Mouse (Mus musculus) left cerebral cortex, adult 2 months (tissue): ENCODE measurements around the gene Ctnna3. TPM values are rescaled to one million over a fixed set of nuclear protein-coding genes. Genes with fewer than 3 reads are reported as not detected.

Experiments used
- DNase-seq, 2 experiments: peaks; one replicate each; pipeline ENCODE4 v3.0.0; 2021 to 2022; ENCODE audit warnings: low spot score in 2 of 2, mixed read lengths in 1 of 2; ENCODE audit errors: extremely low spot score in 1 of 2
- H3K27ac ChIP-seq: fragments of 200-600 bp; 2 replicates; pipeline ENCODE4 v1.8.1; 2022
- H3K4me3 ChIP-seq: fragments of 200-600 bp; 2 replicates; pipeline ENCODE4 v1.8.1; 2022
- CTCF ChIP-seq: fragments of 200-600 bp; IDR thresholded peaks from 2 replicates; pipeline ENCODE4 v1.8.1; 2022; ENCODE audit warnings: antibody characterized with exemption, mild to moderate bottlenecking, moderate library complexity
- intact Hi-C: fragments of 180-260 bp; cut with DNase I; formaldehyde crosslinking; loops from one replicate; pipeline ENCODE4 v1.15.1; 2025
- total RNA-seq, 2 experiments: library from RNA; stranded (reverse); gene quantifications; 2 replicates each; pipeline ENCODE4 v1.2.3; 2021

Ctnna3 gene
- total RNA-seq, 2 experiments from 2014 or later, result 2.1 to 2.2 TPM

DNA sequence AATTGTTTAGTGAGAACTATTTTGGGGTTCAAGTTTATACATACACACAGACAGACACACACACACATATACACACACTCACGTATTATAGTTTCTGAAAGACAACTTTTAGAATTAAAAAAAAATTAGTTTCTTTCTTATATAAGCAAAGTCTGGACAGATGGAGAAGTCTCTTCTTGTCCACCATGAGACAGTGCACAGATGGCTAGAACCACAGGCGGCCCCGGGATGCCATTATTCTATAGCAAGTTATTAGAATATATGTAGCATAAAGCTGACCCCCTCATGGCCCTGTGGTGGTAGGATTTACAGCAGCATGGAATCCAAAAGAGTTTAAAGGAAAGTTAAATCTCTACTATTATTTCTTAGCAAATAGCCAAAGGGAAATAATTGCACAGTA, 223.7 kb downstream of the Ctnna3 start:
- intact Hi-C loops, result no loop called here
- no peak for TF ChIP-seq CTCF
- DNase-seq, result no peak
- H3K27ac ChIP-seq, result no peak overlapping the region
- no peak overlapping the region for H3K4me3 ChIP-seq

DNA sequence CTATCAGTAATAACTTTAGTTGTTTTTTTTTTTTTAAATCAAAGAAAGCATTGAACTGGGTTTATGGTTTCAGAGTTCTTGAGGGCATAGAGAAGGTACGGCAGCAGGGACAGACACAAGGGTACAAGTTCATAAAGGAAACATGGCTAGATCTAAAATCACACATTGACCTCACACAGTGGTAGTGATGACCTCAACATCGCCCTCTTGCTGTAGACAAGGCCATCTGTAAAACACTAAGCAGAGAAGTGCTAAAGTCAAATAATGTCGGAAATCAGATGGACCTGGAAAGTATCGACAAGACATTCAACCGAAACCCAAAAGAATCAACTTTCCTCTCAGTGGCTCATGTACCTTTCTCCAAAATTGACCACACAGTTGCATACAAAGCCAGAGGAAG, 224.7 kb downstream of the Ctnna3 start:
- TF ChIP-seq CTCF, result no peak
- intact Hi-C loops, result no loop called here
- Histone ChIP-seq H3K27ac (no peak overlapping the region), H3K4me3 (no peak overlapping the region)
- no peak for DNase-seq

- H3K27ac ChIP-seq, result no peak overlapping the region
- intact Hi-C loops, result no loop called here
- no peak overlapping the region for H3K4me3 ChIP-seq
- DNase-seq, result no peak
- TF ChIP-seq CTCF, result no peak
These were observed 246.4 kb downstream of the Ctnna3 start for GRCm38 (mm10) chr10:63676343-63676742.

GRCm38 (mm10) chr10:63689233-63689632, 259.3 kb downstream of the Ctnna3 start:
- TF ChIP-seq CTCF, result no peak
- DNase-seq, result no peak

DNA sequence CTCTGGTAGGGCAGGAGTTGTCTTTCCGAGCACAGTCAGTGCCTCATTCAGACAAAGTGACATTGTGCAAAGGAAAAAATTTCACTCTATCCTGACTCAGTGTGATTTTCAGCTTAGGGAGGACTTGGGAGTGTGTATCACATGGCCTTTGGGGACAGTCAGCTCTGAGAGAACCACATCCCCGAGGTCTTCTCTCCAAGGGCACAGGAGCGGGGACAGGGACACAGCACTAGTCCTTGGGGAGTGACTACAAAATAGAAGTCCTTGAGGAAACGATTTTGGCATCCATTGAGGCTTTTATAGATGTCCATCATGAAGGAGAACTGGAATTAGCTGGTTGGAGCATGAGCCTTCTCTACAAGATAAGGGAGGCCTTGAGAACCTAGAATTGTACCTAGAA, 259.8 kb downstream of the Ctnna3 start:
- DNase-seq, result no peak
- intact Hi-C loops, result no loop called here
- Histone ChIP-seq H3K27ac (no peak overlapping the region), H3K4me3 (no peak overlapping the region)
- TF ChIP-seq CTCF, result no peak

More at GRCm38 (mm10) chr10:63689233-63689632, 259.3 kb downstream of the Ctnna3 start:
- Histone ChIP-seq H3K4me3 (no peak overlapping the region), H3K27ac (no peak overlapping the region)
- intact Hi-C loops, result no loop called here

DNA sequence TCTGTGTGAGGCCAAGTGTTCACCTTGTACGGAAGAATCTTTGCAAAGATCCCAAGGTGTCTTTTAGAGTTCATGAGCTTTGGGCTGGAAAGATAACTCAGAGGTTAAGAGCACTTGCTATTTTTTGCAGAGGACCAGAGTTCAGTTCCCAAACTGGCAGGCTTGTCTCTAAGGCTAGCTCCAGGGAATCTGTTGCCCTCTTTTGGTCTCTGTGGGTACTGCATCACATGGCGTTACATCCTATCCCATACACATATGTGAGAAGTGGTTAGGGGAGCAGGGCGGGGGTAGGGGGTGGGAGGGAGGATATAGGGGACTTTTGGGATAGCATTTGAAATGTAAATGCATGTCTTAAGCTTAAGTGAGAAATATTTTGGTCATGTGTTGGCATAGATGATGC, 262.1 kb downstream of the Ctnna3 start:
- TF ChIP-seq CTCF, result peak; percentile 32
- Histone ChIP-seq H3K27ac (no peak overlapping the region), H3K4me3 (no peak overlapping the region)
- DNase-seq, result no peak
- intact Hi-C loops, result no loop called here

DNA sequence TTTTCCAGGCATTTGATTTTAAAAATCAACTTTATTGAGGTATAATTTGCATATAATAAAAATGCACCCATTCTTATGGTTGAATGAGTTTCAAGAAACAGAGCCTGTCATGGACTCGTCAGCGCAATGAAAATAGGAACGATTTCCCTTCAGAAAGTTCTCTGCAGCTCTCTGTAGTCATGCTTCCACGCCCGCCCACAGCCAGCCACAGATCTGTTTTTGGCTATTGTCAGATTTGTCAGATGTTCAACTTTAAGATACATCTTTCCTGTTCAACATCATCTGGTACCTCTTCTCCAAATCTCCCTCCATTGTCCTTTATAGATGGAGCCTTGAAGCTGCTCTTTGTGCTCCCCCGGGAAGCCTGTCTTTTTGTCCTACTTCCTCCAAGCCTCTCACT, 280.3 kb downstream of the Ctnna3 start:
- peak; percentile 55 to 57 for DNase-seq
- TF ChIP-seq CTCF, result no peak
- Histone ChIP-seq H3K4me3 (no peak overlapping the region), H3K27ac (peak overlapping the region; percentile 21; the same call in 1 of the 2 replicates)
- intact Hi-C loops, result loop anchor here (10.0 kb wide), 1 partner anchor 335 kb away; no protein-coding TSS in a partner anchor

DNA sequence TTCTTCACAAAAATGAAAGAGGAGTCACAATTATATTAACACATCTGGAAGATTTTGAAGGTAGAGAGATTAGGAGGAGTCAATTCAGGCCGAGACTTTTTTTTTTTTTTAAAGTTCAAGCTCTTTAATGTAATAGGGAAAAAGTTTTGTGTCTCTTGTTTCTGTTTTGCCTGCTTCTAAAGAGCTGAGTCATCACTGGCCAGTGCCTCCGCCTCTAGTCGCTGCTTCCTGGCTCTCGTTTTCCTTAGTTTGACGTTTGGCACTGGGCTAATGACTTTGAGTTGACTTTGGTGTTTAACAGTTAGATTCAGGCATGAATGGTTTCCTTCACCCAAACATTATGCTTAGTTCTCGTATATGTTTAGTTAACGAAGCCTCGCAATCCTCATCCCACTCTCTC, 282.6 kb downstream of the Ctnna3 start:
- intact Hi-C loops, result loop anchor here (10.0 kb wide), 1 partner anchor 332 kb away; no protein-coding TSS in a partner anchor
- Histone ChIP-seq H3K27ac (no peak overlapping the region), H3K4me3 (no peak overlapping the region)
- no peak for DNase-seq
- TF ChIP-seq CTCF, result no peak

DNA sequence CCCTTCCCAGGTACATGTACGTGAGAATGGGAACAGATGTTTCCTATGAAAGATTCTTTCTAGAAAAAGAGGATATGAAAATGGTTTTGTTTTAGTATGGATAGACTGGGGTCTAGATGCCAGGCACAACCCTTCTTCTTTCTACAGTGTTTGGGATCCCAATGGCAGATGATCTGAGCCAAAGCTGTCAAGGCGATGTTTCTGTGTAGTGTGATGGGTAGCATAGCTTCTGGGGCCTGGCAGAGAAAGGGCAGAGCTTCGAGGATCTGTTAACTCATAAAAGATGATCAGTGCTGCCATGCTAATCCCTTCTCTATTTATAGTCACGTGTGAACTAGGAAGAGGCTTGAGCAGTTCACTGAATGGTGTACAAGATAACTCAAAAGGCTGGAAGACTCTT, 284.3 kb downstream of the Ctnna3 start:
- no peak for TF ChIP-seq CTCF
- Histone ChIP-seq H3K4me3 (no peak overlapping the region), H3K27ac (no peak overlapping the region)
- intact Hi-C loops, result loop anchor here (10.0 kb wide), 1 partner anchor 331 kb away; no protein-coding TSS in a partner anchor
- DNase-seq, result no peak

DNA sequence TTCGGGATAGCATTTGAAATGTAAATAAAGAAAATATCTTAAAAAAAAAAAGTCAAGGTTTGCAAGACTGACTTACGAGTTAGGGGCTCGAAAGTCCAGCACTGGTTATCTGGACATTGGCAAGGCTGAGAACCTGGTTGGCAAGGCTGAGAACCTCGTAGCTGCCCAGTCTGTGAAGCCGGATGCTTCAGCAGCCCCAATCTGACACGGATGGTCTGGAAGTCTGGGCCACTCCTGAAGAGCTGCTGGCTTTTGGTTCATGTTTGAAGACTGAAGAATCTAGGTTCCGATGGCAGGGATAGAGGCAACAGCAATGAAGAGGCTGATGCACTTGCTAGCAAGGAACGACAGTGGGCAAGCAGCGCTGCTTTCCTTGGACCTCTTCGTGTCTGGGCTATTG, 339.0 kb downstream of the Ctnna3 start:
- no peak for DNase-seq
- Histone ChIP-seq H3K27ac (no peak overlapping the region), H3K4me3 (no peak overlapping the region)
- intact Hi-C loops, result no loop called here
- TF ChIP-seq CTCF, result no peak

DNA sequence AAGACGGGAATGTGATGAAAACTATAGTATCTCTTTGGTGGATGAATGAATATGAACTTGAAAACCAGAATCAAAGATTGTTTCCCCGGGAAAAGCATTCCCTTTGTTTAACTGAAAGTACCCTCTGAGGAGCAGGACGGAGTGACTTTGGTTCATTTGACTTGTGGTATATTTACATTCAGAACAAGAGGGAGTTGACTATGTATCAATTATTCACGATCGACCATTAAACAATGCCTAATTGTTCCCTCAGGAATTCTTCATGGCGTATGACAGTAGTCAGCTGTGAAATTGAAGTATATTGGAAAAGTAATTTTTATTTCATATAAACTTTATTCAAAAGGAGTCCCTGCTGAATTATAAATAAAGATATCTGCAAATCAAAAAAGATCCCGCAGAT, 341.8 kb downstream of the Ctnna3 start:
- no peak for DNase-seq
- H3K4me3 ChIP-seq, result no peak overlapping the region
- no peak for TF ChIP-seq CTCF
- intact Hi-C loops, result no loop called here
- no peak overlapping the region for H3K27ac ChIP-seq

DNA sequence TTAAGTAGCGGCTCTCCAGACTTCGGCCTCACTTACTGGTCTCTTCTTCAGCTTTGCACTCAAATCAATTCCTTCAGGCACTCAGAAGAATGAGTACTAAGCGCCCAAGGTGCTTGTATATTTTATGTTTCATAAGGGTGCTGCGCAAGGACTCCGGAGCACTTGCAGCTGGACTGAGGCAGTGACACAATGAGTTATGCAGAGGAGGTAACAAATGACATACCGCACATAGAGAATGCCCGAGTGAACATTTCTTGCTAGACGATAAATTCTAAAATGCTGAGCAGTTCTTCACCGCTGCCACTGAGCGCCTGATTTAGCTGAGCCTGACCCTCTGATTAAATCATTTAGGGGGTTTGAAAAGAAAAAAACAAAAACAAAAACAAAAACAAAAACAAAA, 342.2 kb downstream of the Ctnna3 start:
- Histone ChIP-seq H3K4me3 (no peak overlapping the region), H3K27ac (no peak overlapping the region)
- DNase-seq, result no peak
- TF ChIP-seq CTCF, result no peak
- intact Hi-C loops, result no loop called here

- no peak overlapping the region for H3K4me3 ChIP-seq
- DNase-seq, result no peak
These were observed 352.1 kb downstream of the Ctnna3 start for GRCm38 (mm10) chr10:63781948-63782347.

More at GRCm38 (mm10) chr10:63781948-63782347, 352.1 kb downstream of the Ctnna3 start:
- no peak overlapping the region for H3K27ac ChIP-seq
- intact Hi-C loops, result no loop called here
- no peak for TF ChIP-seq CTCF
